Mouse (Mus musculus) liver, adult 2 months (tissue): Measurements from ENCODE around the gene Acyp1. TPM values are rescaled to one million over a fixed set of nuclear protein-coding genes. Genes with fewer than 3 reads are reported as not detected.

Experiments
- DNase-seq: peaks from one replicate; pipeline ENCODE4 v3.0.0-alpha.2; 2011; ENCODE audit warnings: low read depth, low spot score; ENCODE audit errors: extremely low read depth
- H3K27ac ChIP-seq: fragments of 200-500 bp; replicated peaks from 2 replicates; pipeline ENCODE4 v1.5.1; 2012; ENCODE audit warnings: low read depth, mild to moderate bottlenecking, control low read depth, inconsistent platforms, low read length; ENCODE audit not compliant: insufficient read depth
- H3K27me3 ChIP-seq: fragments of 200-500 bp; 2 replicates; pipeline ENCODE4 v1.6.1; 2012; ENCODE audit warnings: mild to moderate bottlenecking, moderate library complexity, low read length, inconsistent platforms; ENCODE audit not compliant: control insufficient read depth, insufficient read depth
- H3K36me3 ChIP-seq: fragments of 200-500 bp; 2 replicates; pipeline ENCODE4 v1.6.1; 2012; ENCODE audit warnings: low read length, inconsistent platforms; ENCODE audit not compliant: control insufficient read depth, insufficient read depth
- H3K4me1 ChIP-seq: fragments of 200-500 bp; 2 replicates; pipeline ENCODE4 v1.6.1; 2011; ENCODE audit warnings: low read length; ENCODE audit not compliant: control insufficient read depth, insufficient read depth
- H3K4me3 ChIP-seq: fragments of 200-500 bp; 2 replicates; pipeline ENCODE4 v1.5.1; 2011; ENCODE audit warnings: low read depth, mild to moderate bottlenecking, control low read depth, low read length, moderate library complexity; ENCODE audit not compliant: insufficient read depth
- H3K79me2 ChIP-seq: fragments of 200-500 bp; 2 replicates; pipeline ENCODE4 v1.6.1; 2012; ENCODE audit warnings: inconsistent platforms, mild to moderate bottlenecking, low read length, moderate library complexity; ENCODE audit not compliant: control insufficient read depth, insufficient read depth
- H3K9ac ChIP-seq: fragments of 200-500 bp; 2 replicates; pipeline ENCODE4 v1.6.1; 2012; ENCODE audit warnings: low read depth, mild to moderate bottlenecking, control low read depth, inconsistent platforms, low read length
- CTCF ChIP-seq: fragments of 200-500 bp; IDR thresholded peaks from 2 replicates; pipeline ENCODE4 v1.5.1; 2011; ENCODE audit warnings: low read depth, low read length, control low read depth
- POLR2A ChIP-seq: fragments of 200-500 bp; IDR thresholded peaks from 2 replicates; pipeline ENCODE4 v1.6.1; 2011; ENCODE audit warnings: low read length, control low read depth; ENCODE audit not compliant: insufficient read depth; ENCODE audit errors: extremely low read depth
- WGBS: fragments of 180-500 bp; shearing (Covaris S2); methylation state at CpG from one replicate; pipeline ENCODE4 v1.1.7; 2018; 5-methylcytosine and 5-hydroxymethylcytosine counted together
- polyA plus RNA-seq: library from polyadenylated mRNA; depleted of rRNA; stranded (reverse); fragments of >200 nt; gene quantifications from 2 replicates; pipeline ENCODE4 v1.2.3, GENCODE M21; 2012; rRNA removed
- total RNA-seq: library from RNA; depleted of rRNA; stranded (reverse); fragments of >200 nt; gene quantifications from 2 replicates; pipeline ENCODE4 v1.2.3, GENCODE M21; 2014; rRNA removed

Gene Acyp1
- total RNA-seq (11.5 and 20.0 TPM in 2 replicates), polyA plus RNA-seq (8.9 and 9.4 TPM in 2 replicates)

- peak within 1 kb of the TSS; percentile 61 for H3K4me3 ChIP-seq
- no peaks in the 10 kb centered on the region for H3K36me3 ChIP-seq
- peak within 1 kb of the TSS; percentile 85 for H3K9ac ChIP-seq
- peaks cover 17% of the 10 kb centered on the region; the same call in 1 of the 2 replicates for H3K79me2 ChIP-seq
- 11% methylated on average over 21 of the region's 21 CpGs for WGBS
- H3K27me3 ChIP-seq, result no peaks in the 10 kb centered on the region
- TF ChIP-seq CTCF (no peak), POLR2A (0 out of 2 replicates have a peak, but pooled peaks have one; percentile 23)
- peak within 1 kb of the TSS; percentile 87 for H3K27ac ChIP-seq
- H3K4me1 ChIP-seq, result peaks cover 17% of the 10 kb centered on the region
- DNase-seq, result peak; percentile 69
Observed at GRCm38 (mm10) chr12:85287809-85288485, at the start of gene Acyp1. Gene Acyp1, minus strand, starts transcription at chr12:85288438.

GRCm38 (mm10) chr12:85337567-85338311, 49.5 kb upstream of the Acyp1 start:
- Histone ChIP-seq H3K79me2 (peaks cover 3% of the 10 kb centered on the region; the same call in 1 of the 2 replicates), H3K27me3 (no peaks in the 10 kb centered on the region), H3K4me1 (peaks cover 11% of the 10 kb centered on the region), H3K27ac (no peak overlapping the region), H3K36me3 (peaks cover 22% of the 10 kb centered on the region), H3K9ac (no peak overlapping the region), H3K4me3 (no peak overlapping the region)
- DNase-seq, result no peak
- WGBS, result 75% methylated on average over 6 of the region's 6 CpGs
- TF ChIP-seq CTCF (no peak), POLR2A (no peak)

GRCm38 (mm10) chr12:85330153-85330552, 41.9 kb upstream of the Acyp1 start:
- no peak overlapping the region for H3K27ac ChIP-seq
- TF ChIP-seq CTCF (no peak), POLR2A (no peak)
- no peak overlapping the region for H3K9ac ChIP-seq
- no peak overlapping the region for H3K4me3 ChIP-seq
- 56% methylated on average over 7 of the region's 7 CpGs for WGBS
- no peaks in the 10 kb centered on the region for H3K4me1 ChIP-seq
- no peaks in the 10 kb centered on the region for H3K27me3 ChIP-seq
- peak; percentile 71 for DNase-seq
- H3K36me3 ChIP-seq, result peaks cover 62% of the 10 kb centered on the region
- no peaks in the 10 kb centered on the region for H3K79me2 ChIP-seq

GRCm38 (mm10) chr12:85308651-85309050, 20.4 kb upstream of the Acyp1 start:
- TF ChIP-seq POLR2A (no peak), CTCF (no peak)
- Histone ChIP-seq H3K27ac (no peak overlapping the region), H3K27me3 (no peaks in the 10 kb centered on the region), H3K36me3 (peaks cover 55% of the 10 kb centered on the region), H3K9ac (no peak overlapping the region), H3K4me1 (peaks cover 3% of the 10 kb centered on the region), H3K79me2 (no peaks in the 10 kb centered on the region), H3K4me3 (no peak overlapping the region)
- 82% methylated on average over 3 of the region's 3 CpGs for WGBS
- no peak for DNase-seq

GRCm38 (mm10) chr12:85305247-85305892, 17.1 kb upstream of the Acyp1 start:
- DNase-seq, result peak; percentile 74
- peaks cover 3% of the 10 kb centered on the region for H3K4me1 ChIP-seq
- TF ChIP-seq CTCF (peak; percentile 79), POLR2A (no peak)
- H3K27me3 ChIP-seq, result no peaks in the 10 kb centered on the region
- peak overlapping the region; percentile 20 for H3K27ac ChIP-seq
- H3K4me3 ChIP-seq, result peak overlapping the region; percentile 31
- peak overlapping the region; percentile 50 for H3K9ac ChIP-seq
- no peaks in the 10 kb centered on the region for H3K79me2 ChIP-seq
- 32% methylated on average over 16 of the region's 16 CpGs for WGBS
- peaks cover 47% of the 10 kb centered on the region for H3K36me3 ChIP-seq
